Mouse (Mus musculus) stomach, embryonic 14.5 days (tissue): ENCODE results near the gene Gnat1. TPM values are rescaled to one million over a fixed set of nuclear protein-coding genes. Genes with fewer than 3 reads are reported as not detected.

Experiments
- ATAC-seq: fragments of 200-750 bp; cut with Nextera tagmentation; 2 replicates; pipeline ENCODE4 v1.8.0; 2017; ENCODE audit warnings: low read depth, moderate TSS enrichment; ENCODE audit not compliant: insufficient number of reproducible peaks, insufficient read depth, low FRiP score
- H3K27ac ChIP-seq: fragments of 300-500 bp; sonication (generic); 2 replicates; pipeline ENCODE4 v1.5.1; 2014; ENCODE audit warnings: mild to moderate bottlenecking, low read length, moderate library complexity, mixed read lengths
- H3K27me3 ChIP-seq: fragments of 300-500 bp; sonication (generic); 2 replicates; pipeline ENCODE4 v1.6.1; 2014; ENCODE audit warnings: low read length, control low read depth, mixed read lengths; ENCODE audit not compliant: control insufficient read depth, insufficient read depth
- H3K36me3 ChIP-seq: fragments of 300-500 bp; sonication (generic); 2 replicates; pipeline ENCODE4 v1.6.1; 2014; ENCODE audit warnings: mild to moderate bottlenecking, control low read depth, low read length, moderate library complexity, mixed read lengths; ENCODE audit not compliant: control insufficient read depth, insufficient read depth
- H3K4me1 ChIP-seq: fragments of 300-500 bp; sonication (generic); 2 replicates; pipeline ENCODE4 v1.6.1; 2014; ENCODE audit warnings: low read length, control low read depth, mixed read lengths; ENCODE audit not compliant: control insufficient read depth, insufficient read depth
- H3K4me2 ChIP-seq: fragments of 300-500 bp; sonication (generic); replicated peaks from 2 replicates; pipeline ENCODE4 v1.6.1; 2014; ENCODE audit warnings: low read depth, low read length, control low read depth
- H3K4me3 ChIP-seq: fragments of 300-500 bp; sonication (generic); 2 replicates; pipeline ENCODE4 v1.5.1; 2014; ENCODE audit warnings: low read depth, low read length, control low read depth
- H3K9ac ChIP-seq: fragments of 300-500 bp; sonication (generic); replicated peaks from 2 replicates; pipeline ENCODE4 v1.6.1; 2014; ENCODE audit warnings: low read depth, mild to moderate bottlenecking, control low read depth, low read length, moderate library complexity, mixed read lengths
- H3K9me3 ChIP-seq: fragments of 300-500 bp; sonication (generic); 2 replicates; pipeline ENCODE4 v1.6.1; 2016; ENCODE audit warnings: low read depth, low read length, control low read depth; ENCODE audit not compliant: control insufficient read depth
- WGBS: fragments of 180-500 bp; shearing (Covaris S2); extraction: QIAGEN DNeasy Blood & Tissue Kit; methylation state at CpG from one replicate; pipeline ENCODE4 v1.1.7; 2014; 5-methylcytosine and 5-hydroxymethylcytosine counted together
- polyA plus RNA-seq: library from polyadenylated mRNA; unstranded; fragments of >200 nt; fragmentation: Nextera tagmentation; extraction: Ambion mirVana; gene quantifications from 2 replicates; pipeline ENCODE4 v1.2.1, GENCODE M21; 2014

The Gnat1 gene
- polyA plus RNA-seq, result 1.8 and 2.4 TPM in 2 replicates

GRCm38 (mm10) chr9:107679501-107679900, at the start of gene Gnat1:
Gnat1 (minus strand) TSS chr9:107679712.
- Histone ChIP-seq H3K4me2 (no peak within 1 kb of the TSS), H3K27ac (no peak within 1 kb of the TSS), H3K9ac (no peak within 1 kb of the TSS), H3K4me1 (peaks cover 8% of the 10 kb centered on the region), H3K4me3 (no peak within 1 kb of the TSS), H3K9me3 (no peaks in the 10 kb centered on the region), H3K27me3 (peaks cover 26% of the 10 kb centered on the region), H3K36me3 (peaks cover 22% of the 10 kb centered on the region)
- no peak for ATAC-seq
- 39% methylated on average over 5 of the region's 5 CpGs for WGBS

GRCm38 (mm10) chr9:107728919-107729670, 49.6 kb upstream of the Gnat1 start:
- H3K36me3 ChIP-seq, result no peaks in the 10 kb centered on the region
- no peak overlapping the region for H3K27ac ChIP-seq
- no peak overlapping the region for H3K4me3 ChIP-seq
- WGBS, result 55% methylated on average over 6 of the region's 6 CpGs
- H3K4me2 ChIP-seq, result no peak overlapping the region
- no peaks in the 10 kb centered on the region for H3K27me3 ChIP-seq
- no peak overlapping the region for H3K9ac ChIP-seq
- H3K9me3 ChIP-seq, result no peaks in the 10 kb centered on the region
- peaks cover 12% of the 10 kb centered on the region for H3K4me1 ChIP-seq
- no peak for ATAC-seq

- WGBS, result 46% methylated on average over 3 of the region's 3 CpGs
- Histone ChIP-seq H3K9me3 (no peaks in the 10 kb centered on the region), H3K27ac (no peak overlapping the region), H3K36me3 (no peaks in the 10 kb centered on the region), H3K9ac (no peak overlapping the region), H3K4me3 (no peak overlapping the region), H3K4me2 (no peak overlapping the region), H3K27me3 (no peaks in the 10 kb centered on the region), H3K4me1 (peaks cover 29% of the 10 kb centered on the region)
- no peak for ATAC-seq
Measured at GRCm38 (mm10) chr9:107727041-107727440, 47.5 kb upstream of the Gnat1 start.

GRCm38 (mm10) chr9:107724796-107725195, 45.3 kb upstream of the Gnat1 start:
- no peak overlapping the region for H3K9ac ChIP-seq
- H3K9me3 ChIP-seq, result no peaks in the 10 kb centered on the region
- no peaks in the 10 kb centered on the region for H3K27me3 ChIP-seq
- H3K4me3 ChIP-seq, result no peak overlapping the region
- peaks cover 29% of the 10 kb centered on the region for H3K4me1 ChIP-seq
- H3K27ac ChIP-seq, result peak overlapping the region; percentile 23; the same call in 1 of the 2 replicates
- H3K4me2 ChIP-seq, result no peak overlapping the region
- WGBS, result 91% methylated on average over 1 of the region's 1 CpGs
- no peak for ATAC-seq
- H3K36me3 ChIP-seq, result no peaks in the 10 kb centered on the region

- Histone ChIP-seq H3K27me3 (no peaks in the 10 kb centered on the region), H3K9ac (no peak overlapping the region), H3K4me2 (peak overlapping the region; percentile 32), H3K4me1 (peaks cover 29% of the 10 kb centered on the region), H3K4me3 (no peak overlapping the region), H3K9me3 (no peaks in the 10 kb centered on the region), H3K36me3 (no peaks in the 10 kb centered on the region), H3K27ac (peak overlapping the region; percentile 23; the same call in 1 of the 2 replicates)
- peak; percentile 56; the same call in 1 of the 2 replicates for ATAC-seq
- WGBS, result 1% methylated on average over 10 of the region's 11 CpGs
Measured at GRCm38 (mm10) chr9:107723794-107724531, 44.5 kb upstream of the Gnat1 start.

- Histone ChIP-seq H3K4me2 (peak overlapping the region; percentile 32), H3K27me3 (no peaks in the 10 kb centered on the region), H3K4me3 (no peak overlapping the region), H3K27ac (peak overlapping the region; percentile 23; the same call in 1 of the 2 replicates), H3K9me3 (no peaks in the 10 kb centered on the region), H3K9ac (no peak overlapping the region), H3K36me3 (no peaks in the 10 kb centered on the region), H3K4me1 (peaks cover 29% of the 10 kb centered on the region)
- WGBS, result 27% methylated on average over 6 of the region's 6 CpGs
- ATAC-seq, result peak; percentile 83
Measured at GRCm38 (mm10) chr9:107723292-107723691, 43.8 kb upstream of the Gnat1 start.

- Histone ChIP-seq H3K9me3 (no peaks in the 10 kb centered on the region), H3K27me3 (no peaks in the 10 kb centered on the region), H3K4me2 (no peak overlapping the region), H3K27ac (no peak overlapping the region), H3K4me3 (no peak overlapping the region), H3K4me1 (peaks cover 46% of the 10 kb centered on the region), H3K9ac (no peak overlapping the region), H3K36me3 (no peaks in the 10 kb centered on the region)
- no peak for ATAC-seq
- WGBS, result 74% methylated on average over 10 of the region's 10 CpGs
Measured at GRCm38 (mm10) chr9:107718781-107719540, 39.4 kb upstream of the Gnat1 start.

GRCm38 (mm10) chr9:107716951-107717350, 37.4 kb upstream of the Gnat1 start:
- Histone ChIP-seq H3K27me3 (no peaks in the 10 kb centered on the region), H3K4me1 (peaks cover 35% of the 10 kb centered on the region), H3K27ac (peak overlapping the region; percentile 66; the same call in 1 of the 2 replicates), H3K9me3 (no peaks in the 10 kb centered on the region), H3K36me3 (no peaks in the 10 kb centered on the region), H3K4me2 (0 out of 2 replicates have a peak overlapping the region, but pooled peaks have one; percentile 3), H3K4me3 (no peak overlapping the region), H3K9ac (no peak overlapping the region)
- WGBS, result 25% methylated on average over 6 of the region's 6 CpGs
- peak; percentile 50; the same call in 1 of the 2 replicates for ATAC-seq
